Mouse (Mus musculus) frontal cortex, postnatal 25 days (tissue): ENCODE measurements around the gene Vamp5.

Experiments
- DNase-seq, 2 experiments: peaks; one replicate each; pipeline ENCODE4 v3.0.0; 2022; ENCODE audit warnings: low spot score in 2 of 2

Gene Vamp5

DNA sequence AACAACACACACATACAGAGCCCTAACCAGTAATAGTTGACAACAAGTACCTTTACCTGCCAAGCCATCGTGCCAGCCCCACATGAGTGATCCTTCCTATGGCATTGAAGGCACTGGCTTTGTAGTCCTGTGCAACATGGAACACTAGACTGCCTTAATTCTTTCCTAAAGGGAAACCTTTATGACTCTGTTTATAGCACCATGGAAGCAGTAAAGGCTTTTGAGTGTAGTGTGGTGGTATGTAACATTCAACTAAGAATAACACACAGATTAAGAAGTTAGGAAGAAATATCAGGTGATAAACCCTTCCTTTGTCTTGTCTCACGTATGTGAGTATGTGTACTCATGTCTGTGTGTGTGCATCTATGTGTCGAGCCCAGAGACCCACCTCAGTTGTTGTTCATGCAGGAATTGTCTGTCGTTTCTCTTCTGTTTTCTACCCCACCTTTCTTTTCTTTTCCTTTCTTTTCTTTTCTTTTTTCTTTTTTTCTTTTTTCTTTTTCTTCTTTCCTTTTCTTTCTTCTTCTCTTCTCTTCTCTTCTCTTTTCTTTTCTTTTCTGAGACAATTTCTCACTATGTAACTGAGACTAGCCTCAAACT, 13.3 kb downstream of the Vamp5 start, which contains the start of gene Rnf181:
Gene Rnf181 (minus strand): TSS at position 113 of the 600 bp plus-strand sequence.
- no peak for DNase-seq

DNA sequence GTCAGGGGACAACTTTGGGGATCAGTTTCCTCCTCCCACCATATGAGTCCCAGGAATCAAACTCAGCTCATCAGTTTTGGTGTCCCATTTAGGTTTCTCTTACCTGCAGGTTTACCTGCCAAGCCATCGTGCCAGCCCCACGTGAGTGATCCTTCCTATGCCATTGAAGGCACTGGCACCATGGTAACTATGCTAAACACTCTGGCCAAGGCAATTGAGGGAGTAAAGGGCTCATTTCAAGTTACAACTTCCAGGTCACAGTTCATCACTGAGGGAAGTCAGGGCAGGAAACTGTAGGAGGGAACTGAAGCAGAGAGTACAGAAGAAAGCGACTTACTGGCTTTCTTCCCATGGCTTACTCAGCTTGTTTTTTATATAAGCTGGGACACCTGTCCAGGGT, 14.0 kb downstream of the Vamp5 start:
- DNase-seq = no peak

DNA sequence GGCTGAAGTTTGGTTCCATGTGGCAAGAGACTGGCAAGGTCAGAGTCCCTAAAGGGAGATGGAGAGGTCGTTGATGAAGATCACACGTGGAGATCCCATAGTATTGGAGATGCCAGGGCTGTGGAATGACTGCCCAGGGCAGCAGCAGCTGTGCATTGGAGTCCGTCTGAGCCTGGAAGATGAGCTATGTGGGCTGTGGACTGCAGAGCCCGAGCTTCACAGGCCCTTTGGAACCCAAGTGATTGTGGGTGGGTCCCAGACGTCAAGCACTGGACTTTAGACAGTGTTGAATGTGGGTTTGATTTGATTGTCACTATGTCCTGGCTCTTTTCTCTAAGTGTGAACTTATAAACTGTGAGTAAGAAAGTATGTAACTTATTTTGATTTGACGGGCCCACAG, 15.3 kb downstream of the Vamp5 start:
- DNase-seq = no peak

DNA sequence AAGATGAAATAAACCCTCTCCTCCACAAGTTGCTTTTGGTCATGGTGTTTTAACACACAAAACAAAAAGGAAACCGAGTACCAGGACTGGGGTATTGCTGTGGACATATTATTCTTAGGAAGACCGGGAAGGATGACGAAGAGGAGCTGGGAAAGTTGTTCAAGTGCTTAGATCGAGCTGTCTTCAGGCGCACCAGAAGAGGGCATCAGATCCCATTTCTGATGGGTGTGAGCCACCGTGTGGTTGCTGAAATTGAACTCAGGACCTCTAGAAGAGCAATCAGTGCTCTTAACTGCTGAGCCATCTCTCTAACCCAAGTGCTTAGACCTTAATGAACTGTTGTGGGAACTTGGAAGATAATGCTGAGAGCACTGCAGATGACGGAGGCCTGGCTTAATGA, 16.3 kb downstream of the Vamp5 start:
- no peak for DNase-seq

GRCm38 (mm10) chr6:72362132-72363028, 17.9 kb downstream of the Vamp5 start:
- peak; percentile 89 to 93 for DNase-seq

GRCm38 (mm10) chr6:72361121-72361551, 19.1 kb downstream of the Vamp5 start:
- no peak for DNase-seq

- DNase-seq = no peak
These were observed 19.7 kb downstream of the Vamp5 start for GRCm38 (mm10) chr6:72360599-72360935.

DNA sequence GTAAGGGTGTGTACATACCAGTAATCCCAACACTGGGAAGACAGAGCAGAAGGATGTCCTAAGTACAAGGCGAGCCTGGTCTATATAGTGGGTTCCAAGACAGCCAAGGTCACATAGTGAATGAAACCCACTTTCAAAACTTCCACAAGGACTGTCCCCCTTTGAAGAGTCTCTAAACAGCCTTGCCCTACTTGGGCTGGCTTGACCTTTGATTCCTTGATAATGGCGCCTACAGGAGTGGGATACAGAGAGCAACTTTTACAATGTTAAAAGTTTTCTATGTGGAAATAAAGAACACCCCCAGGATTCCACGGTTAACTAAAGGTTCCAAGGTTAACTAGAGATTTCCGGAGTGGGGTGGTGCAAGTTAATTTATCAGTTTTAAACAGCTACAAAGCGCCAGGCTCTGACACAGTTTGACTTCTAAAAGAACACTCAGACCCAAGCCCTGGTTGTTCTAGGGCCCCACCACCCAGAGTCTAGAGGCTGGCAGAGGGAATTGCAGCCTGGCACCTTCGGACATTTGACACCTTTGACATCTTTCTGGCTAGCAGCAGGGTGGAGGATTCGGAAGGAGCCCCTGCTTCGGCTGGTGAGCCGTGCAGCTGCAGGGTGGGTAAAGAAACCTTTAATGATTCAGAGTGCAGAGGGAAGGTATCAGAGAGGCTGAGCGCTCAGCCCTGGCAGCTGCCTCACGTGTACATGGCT, 20.2 kb downstream of the Vamp5 start:
- DNase-seq = no peak

DNA sequence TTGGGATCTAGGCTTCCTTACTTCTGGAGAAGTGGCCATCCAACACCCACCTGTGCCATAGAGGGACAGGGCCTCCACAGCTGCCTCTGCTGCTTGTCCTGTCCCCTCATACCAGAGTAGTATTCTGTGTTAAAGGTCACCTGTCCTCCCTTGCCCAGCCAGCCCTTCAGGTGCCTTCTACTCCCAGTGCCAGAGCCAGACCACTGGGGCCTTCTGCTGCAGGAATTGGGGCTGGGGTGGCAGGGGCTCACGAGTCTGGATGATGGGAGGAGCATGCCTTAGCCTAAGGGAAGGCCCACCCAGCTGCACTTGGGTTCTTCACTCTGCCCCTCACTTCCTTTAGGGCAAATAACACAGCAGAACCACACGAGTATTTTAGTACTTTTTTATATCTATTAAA, 20.9 kb downstream of the Vamp5 start:
- DNase-seq = no peak

DNA sequence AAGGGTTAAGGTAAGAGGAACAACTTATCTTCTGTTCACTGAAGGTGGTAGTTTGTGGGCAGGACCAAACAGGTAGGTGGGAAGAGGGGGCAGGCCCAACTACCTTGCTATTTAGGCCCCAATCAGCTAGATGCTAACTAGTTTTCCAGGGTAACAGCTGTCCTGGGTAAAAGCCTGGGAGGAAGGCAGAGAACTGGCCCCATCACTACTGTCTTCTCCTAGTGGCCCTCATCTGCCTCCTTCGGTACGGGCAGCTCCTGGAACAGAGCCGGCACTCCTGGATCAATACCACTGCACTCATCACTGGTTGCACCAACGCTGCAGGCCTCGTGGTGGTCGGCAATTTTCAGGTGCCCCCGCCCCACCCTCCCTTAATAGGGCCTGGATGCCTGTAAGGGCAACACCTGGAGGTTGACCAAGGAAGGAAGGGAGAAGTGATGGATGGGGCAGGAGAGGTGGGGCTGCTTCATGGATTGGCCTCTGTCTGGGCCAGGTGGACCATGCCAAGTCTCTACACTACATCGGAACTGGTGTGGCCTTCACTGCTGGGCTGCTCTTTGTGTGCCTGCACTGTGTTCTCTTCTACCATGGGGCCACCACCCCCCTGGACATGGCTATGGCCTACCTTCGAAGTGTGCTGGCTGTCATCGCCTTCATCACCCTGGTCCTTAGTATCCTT, 22.0 kb downstream of the Vamp5 start:
- no peak for DNase-seq

DNA sequence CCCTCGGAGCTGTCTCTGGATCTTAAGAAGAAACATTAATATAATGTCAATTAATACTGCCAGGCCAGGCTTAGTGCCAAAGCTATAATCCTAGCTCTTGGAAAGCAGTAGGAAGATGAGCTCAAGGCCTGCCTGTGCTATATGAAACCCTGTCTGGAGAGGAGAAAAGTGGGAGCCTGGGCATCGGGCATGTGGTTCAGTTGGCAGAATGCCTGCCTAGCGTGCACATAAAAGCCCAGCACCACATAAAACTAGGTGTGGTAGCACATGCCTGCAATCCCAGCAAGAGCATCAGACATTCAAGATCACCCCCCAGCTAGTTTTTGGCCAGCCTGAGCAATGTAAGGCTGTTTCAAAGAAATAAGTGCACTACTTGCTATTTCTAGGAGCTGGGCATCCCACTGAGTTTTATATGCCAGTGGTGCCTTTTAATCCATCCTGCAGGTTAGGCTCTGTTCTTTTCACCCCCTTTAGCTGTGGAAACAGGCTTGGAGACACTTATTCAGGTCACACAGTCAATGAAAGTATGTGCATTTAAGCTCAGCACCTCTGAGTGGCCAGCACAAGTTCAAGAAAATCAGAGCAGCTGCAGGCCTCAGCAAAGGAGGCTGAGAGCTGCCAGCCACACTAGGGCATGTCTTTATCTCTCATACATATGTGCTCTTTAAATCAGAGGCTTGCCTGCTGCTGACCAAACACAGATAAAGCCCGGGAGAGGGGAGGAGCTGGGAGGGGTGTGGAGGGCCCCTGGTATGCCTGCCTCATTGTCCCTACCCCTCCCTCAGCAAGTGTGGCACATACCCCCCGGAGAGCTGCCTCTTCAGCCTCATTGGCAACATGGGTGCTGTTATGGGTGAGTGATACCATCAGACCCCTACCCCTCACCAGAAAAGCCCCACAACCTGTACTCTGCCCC, 22.8 kb downstream of the Vamp5 start:
- no peak for DNase-seq

DNA sequence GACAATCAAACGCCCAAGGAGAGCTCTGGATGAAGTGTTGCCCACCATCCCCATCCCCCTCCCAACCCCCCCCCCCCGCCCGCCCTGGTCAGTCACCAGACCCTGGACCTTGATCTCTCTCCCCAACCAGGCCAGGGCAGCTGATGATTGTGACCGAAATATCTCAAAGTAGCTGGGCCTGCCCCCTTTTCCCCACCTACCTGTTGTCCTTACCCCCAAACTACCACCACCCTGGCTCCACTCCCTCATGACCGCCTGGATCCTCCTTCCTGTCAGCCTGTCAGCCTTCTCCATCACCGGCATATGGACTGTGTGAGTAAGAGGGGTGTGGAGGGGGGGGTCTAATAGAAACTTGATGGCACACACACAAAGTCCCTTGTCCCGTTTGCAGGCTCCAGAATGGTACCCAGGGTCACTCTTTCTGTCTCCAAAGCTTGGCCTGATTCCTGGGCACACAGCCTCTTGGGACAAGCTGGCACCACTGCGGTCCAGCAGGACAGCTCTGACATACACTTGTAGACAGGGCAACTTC, 24.2 kb downstream of the Vamp5 start:
- no peak for DNase-seq

GRCm38 (mm10) chr6:72355066-72355911, 25.0 kb downstream of the Vamp5 start, which contains the start of gene Tmem150a:
TSS of gene Tmem150a (plus strand) at chr6:72355447.
- peak; percentile 52 to 61 for DNase-seq

DNA sequence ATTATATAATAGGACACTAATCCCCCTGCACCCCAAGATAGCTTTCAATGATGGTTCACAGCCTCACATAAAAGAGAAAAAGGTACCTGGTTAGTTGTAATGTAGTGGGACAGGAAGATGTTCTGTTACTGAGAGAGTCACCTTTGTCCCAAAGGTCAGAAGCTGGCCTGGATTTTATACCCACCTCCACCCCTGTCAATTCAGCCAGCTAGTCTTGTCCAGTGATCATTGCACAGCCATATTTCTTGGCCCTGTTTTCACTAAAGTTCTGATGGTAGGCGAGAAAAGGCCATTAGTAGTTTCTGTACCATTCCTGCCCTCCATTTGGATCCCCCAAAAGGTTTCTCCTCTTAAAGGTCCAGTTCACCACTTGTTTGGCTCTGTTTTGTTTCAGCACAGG, 26.2 kb downstream of the Vamp5 start:
- no peak for DNase-seq

- DNase-seq = no peak
These were observed 27.4 kb downstream of the Vamp5 start for GRCm38 (mm10) chr6:72352636-72353405.

- DNase-seq = no peak
These were observed 30.1 kb downstream of the Vamp5 start for GRCm38 (mm10) chr6:72350214-72350613.

GRCm38 (mm10) chr6:72348411-72348810, 31.9 kb downstream of the Vamp5 start:
- no peak for DNase-seq

DNA sequence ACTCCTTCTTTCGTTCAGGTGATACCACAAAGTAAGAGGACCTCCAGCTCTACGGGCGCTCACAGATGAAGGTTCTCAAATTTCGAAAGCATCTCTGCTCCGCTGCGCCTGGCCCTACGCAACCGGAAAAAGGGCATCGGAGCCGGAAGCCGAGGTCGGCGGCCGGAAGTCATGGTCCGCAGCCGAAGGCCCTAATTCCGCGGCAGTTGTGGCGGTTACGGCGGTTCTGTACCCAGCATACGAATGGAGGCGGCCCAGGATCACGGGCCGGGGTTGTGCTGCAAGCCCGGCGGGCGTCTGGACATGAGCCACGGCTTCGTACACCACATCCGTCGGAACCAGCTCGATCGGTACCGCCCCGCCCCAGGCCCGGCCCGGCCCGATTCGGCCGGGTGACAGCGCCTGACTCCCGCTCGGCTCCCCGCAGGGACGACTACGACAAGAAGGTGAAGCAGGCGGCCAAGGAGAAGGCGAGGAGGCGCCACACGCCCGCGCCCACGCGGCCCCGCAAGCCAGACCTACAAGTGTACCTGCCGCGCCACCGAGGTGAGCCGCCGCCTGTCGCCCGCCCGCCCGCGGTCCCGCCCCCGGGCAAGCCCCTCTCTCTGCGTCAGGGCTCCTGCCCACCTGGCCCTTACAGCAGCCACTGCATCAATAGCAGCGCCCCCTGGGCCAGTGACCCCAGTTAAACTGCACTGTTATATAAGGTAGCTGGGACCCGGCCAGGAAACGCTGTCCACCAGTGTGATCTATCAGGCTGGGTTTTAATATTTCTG, 32.9 kb downstream of the Vamp5 start, which contains the start of gene 0610030E20Rik:
Gene 0610030E20Rik (plus strand): TSS at position 152 of the 776 bp plus-strand sequence.
- peak; percentile 52 to 66 for DNase-seq
